Mouse (Mus musculus) brown adipose tissue, adult 24 weeks (tissue): ENCODE data around the gene Apon. TPM values are rescaled to one million over a fixed set of nuclear protein-coding genes. Genes with fewer than 3 reads are reported as not detected.
A peak's percentile ranks its signal among the peaks of the same experiment; 100 is the strongest.

Experiments used
- H3K27ac ChIP-seq: fragments of 200-500 bp; replicated peaks from 2 replicates; pipeline ENCODE4 v1.5.1; 2012; ENCODE audit warnings: low read depth, mild to moderate bottlenecking, low read length
- H3K4me1 ChIP-seq: fragments of 200-500 bp; 2 replicates; pipeline ENCODE4 v1.6.1; 2012; ENCODE audit warnings: low read length, mixed read lengths; ENCODE audit not compliant: control insufficient read depth, insufficient read depth, insufficient read length
- H3K4me3 ChIP-seq: fragments of 200-500 bp; 2 replicates; pipeline ENCODE4 v1.5.1; 2012; ENCODE audit warnings: low read depth, mild to moderate bottlenecking, low read length, moderate library complexity; ENCODE audit not compliant: insufficient read depth
- polyA plus RNA-seq: library from polyadenylated mRNA; stranded (reverse); fragments of >200 nt; gene quantifications from 2 replicates; pipeline ENCODE4 v1.2.4, GENCODE M21; 2012; ENCODE audit not compliant: missing spikeins, insufficient read depth, insufficient read length

Apon gene
- polyA plus RNA-seq, 1 experiment: not detected

DNA sequence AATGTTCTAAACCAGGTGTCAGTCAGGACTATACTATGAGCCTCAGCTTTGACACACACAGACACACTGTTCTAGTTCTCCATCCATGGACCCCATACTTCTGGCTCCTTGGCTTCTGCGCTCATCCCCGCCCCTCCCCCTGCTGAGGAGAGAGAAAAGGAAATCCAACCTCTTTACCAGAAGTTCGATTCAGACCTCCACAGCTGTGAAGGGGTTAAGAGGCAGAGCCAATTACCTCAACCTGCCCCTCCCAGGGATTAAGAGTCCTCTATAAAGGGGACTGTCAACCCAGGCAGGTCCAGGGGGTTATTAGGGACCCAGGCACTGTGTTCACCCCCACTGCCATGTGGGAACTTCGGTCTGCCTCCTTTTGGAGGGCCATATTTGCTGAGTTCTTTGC is 28.4 kb upstream of the Apon start, which contains the start of gene Mip:
TSS of gene Mip (plus strand) at position 301 of the 400 bp plus-strand sequence.
- no peaks in the 10 kb centered on the region for H3K4me1 ChIP-seq
- no peak within 1 kb of the TSS for H3K4me3 ChIP-seq
- no peak within 1 kb of the TSS for H3K27ac ChIP-seq

DNA sequence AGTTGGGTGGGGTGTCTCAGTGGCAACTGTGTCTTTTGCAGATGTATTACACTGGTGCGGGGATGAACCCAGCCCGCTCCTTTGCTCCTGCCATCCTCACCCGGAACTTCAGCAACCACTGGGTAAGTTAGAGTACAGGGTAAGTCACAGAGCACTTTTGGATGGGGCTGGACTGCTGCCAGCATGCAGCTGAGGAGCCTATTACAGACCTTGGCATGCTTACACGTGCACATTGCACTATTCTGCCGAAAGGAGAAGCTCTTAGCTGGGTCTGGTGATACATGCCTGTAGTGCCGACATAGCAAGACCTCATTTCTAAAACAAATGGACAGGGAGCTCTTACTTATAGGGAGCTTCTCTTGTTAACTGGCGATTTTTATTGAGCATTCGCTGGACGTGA is 26.3 kb upstream of the Apon start:
- Histone ChIP-seq H3K27ac (no peak overlapping the region), H3K4me1 (no peaks in the 10 kb centered on the region), H3K4me3 (no peak overlapping the region)

DNA sequence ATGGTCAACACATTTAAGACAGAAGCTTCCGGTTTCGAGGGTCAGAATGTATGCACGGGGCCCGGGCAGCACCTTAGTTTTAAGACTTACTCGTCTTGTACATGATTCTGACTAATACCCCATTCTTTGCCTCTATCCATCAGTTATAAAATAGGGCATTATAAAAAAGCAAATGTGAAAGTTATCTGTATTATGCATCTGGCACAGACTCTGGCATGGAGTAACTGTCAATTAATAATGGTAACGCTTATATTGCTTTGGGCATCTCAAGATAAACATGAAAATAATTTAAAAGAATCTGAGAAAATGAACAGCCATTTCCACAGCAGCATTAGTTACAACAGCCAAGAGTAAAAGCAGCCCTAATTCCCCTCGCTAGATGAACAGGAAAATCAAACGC is 25.9 kb upstream of the Apon start:
- H3K4me3 ChIP-seq: no peak overlapping the region
- H3K27ac ChIP-seq: no peak overlapping the region
- no peaks in the 10 kb centered on the region for H3K4me1 ChIP-seq

DNA sequence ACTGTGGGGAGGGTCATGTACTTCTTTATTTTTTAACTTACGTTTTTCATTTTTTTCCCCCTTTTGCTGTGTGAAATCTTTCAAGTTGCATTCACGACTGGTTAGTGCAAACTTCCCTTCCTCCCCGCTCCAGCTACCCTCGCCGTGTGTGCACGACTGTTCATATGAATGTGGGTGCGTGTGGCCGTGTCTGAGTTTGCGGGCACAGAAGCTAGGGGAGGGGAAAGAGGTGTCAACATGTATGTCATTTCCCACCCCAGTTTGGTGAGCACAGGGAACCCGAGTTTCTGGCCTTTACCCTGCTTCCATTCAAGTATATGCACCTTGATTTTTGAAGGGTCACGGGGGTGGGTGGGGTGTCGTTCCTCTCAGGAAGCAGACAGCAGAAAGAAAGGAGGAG is 23.3 kb upstream of the Apon start:
- H3K27ac ChIP-seq: no peak overlapping the region
- no peaks in the 10 kb centered on the region for H3K4me1 ChIP-seq
- H3K4me3 ChIP-seq: no peak overlapping the region

DNA sequence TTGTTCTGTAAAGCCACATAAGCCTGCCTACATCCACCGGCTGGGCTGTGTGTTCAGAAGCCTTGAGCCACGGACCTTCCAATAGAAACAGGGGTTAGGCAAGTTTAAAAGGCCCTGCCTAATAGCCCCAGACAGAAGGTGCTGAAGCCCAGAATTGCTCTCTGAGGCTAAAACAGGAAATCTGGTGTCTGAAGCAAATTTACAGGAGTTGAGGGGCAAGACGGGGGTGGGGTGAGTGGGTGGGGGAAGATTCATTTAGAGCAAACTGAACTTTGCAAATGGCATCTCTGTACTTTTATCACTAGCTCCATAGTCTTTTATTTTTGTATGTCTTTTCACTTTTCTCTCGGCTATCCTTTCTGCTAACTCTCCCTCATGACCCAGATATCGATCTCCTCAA is 22.8 kb upstream of the Apon start:
- H3K4me1 ChIP-seq: no peaks in the 10 kb centered on the region
- peak overlapping the region; percentile 84; the same call in 1 of the 2 replicates for H3K4me3 ChIP-seq
- no peak overlapping the region for H3K27ac ChIP-seq

DNA sequence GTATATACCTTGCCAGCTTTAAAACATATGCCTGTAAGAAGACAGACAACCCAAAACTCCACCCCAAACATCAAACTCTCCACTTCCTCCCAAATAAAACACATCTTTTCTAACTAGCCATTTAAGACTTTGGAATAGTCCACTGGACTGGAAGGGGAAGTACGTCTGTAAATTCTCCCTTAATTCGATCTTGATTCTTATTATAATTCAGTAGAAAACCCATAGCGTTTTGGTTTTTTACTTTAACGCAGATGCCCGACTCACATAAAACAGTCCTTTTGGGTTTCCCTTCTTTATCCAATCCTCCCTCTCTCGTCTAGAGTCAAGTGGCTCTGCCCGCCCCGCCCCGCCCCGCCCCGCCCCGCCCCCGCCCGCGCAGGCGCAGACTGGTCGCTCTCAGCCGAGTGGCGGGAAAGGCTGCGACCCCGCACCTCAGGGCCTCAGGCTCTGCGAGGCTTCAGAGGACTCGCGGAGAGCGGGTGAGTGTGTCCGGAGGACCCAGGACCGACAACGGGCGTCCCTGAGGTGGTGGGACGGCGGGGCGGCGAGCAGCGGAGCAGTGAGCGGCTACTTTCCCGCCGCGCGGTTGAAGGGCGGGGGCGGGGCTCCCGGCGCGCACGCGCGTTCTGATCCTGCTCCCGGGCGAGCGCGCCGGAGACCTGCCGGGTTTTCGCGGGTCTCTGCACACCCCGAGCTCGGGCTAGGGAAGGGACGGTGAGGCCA is 22.0 kb upstream of the Apon start, which contains the start of gene Timeless:
TSS of gene Timeless (plus strand) at position 369 of the 723 bp plus-strand sequence.
- Histone ChIP-seq H3K4me3 (peak within 1 kb of the TSS; percentile 84), H3K4me1 (no peaks in the 10 kb centered on the region), H3K27ac (peak within 1 kb of the TSS; percentile 82)

DNA sequence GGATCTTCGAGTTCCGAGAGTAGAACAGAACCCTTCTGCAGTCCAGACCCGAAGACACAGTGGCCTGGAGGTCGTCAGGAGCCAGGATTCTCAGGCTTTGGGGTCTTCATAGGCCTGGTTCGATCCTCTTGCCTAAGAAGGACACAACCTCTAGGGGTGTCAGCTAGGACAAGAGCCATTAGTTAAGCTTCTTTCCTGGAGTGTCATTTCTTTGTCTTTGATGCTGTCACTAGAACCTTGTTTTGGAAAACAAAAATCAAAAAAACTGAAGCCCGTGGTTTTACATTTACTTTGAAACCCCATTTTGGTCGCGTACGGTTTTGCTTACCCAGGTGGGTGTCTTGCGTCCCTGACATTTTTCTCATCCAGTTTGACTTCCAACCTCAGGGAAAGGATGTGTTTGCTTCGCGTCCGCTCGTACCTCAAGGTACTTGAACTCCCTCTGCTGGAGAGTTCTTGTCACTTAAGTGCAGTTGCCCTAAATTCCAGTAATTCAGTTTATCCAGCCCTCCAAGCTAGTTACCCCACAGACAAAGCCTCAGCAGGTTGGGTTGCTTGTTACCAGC is 21.4 kb upstream of the Apon start:
- Histone ChIP-seq H3K4me3 (peak overlapping the region; percentile 84), H3K4me1 (no peaks in the 10 kb centered on the region), H3K27ac (peak overlapping the region; percentile 82)

DNA sequence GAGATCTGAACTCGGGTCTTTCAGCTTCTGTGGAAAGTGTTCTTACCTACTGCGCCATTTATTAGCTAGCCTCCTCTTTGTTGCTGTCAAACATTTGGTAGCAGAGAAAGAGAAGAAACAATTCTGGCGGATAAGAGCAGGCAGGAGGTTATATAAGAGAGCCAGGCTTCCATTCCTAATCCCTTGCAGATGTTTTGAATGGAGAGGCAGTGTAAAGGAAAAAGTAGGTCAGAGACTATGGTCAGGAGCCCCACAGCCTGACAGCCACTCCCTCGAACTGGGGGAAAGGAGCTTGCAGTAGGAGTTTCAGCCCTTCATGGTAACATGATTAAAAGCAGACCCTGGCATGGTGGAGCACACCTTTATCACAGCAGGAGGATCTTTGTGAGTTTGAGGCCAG is 17.6 kb upstream of the Apon start:
- no peak overlapping the region for H3K27ac ChIP-seq
- H3K4me1 ChIP-seq: no peaks in the 10 kb centered on the region
- H3K4me3 ChIP-seq: no peak overlapping the region

DNA sequence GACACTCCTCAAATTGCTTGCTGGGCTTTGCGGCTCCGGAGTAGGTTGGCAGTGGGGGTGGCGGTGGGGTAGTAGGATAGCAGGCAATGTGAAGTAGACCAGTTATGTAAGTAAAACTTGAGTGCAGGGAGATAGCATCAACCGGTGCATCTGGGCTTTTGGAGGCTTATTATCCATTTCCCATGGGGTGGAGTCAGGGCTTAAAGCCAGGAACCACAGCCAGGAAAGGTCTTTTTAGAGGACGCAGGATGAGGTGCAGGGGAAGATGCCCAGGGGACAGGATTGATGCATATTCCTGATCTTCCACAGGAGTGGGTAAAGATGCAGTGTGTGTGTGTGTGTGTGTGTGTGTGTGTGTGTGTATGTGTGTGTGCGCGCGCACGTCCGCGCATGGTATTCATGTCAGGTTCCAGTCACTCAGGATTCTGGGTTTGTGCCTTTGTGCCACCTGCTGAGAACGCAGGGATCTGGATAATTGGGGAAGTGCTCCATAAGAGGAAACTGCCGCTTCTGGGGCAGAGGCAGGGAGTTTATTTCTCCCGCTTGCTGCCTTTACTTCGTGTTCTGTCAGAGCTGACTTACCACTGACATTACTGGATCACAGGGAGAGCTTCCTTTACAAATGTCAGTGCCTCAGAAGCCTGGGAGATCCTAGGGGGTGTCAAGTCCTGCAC is 16.0 kb upstream of the Apon start:
- H3K4me1 ChIP-seq: peaks cover 2% of the 10 kb centered on the region; the same call in 1 of the 2 replicates
- H3K4me3 ChIP-seq: 0 out of 2 replicates have a peak overlapping the region, but pooled peaks have one; percentile 0
- peak overlapping the region; percentile 41 for H3K27ac ChIP-seq

DNA sequence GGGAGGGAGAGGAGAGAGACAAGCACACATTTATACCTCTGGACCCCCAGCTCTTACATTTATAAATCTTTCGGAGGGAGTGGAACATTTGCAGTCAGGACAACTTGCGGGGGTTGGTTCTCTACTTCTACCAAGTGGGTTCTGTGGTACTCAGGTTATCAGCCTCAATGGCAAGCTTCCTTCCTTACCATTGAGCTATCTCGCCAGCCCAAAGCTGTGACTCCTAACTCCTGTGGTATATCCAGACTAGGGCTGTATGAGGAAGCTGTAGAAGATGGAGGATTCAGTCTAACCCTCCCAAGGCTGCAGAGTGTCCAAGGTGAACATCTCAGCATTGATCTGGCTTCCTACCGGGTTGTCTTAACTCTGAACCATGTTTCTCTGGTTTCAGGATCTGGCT is 14.8 kb upstream of the Apon start:
- Histone ChIP-seq H3K4me3 (no peak overlapping the region), H3K27ac (no peak overlapping the region), H3K4me1 (peaks cover 10% of the 10 kb centered on the region)

DNA sequence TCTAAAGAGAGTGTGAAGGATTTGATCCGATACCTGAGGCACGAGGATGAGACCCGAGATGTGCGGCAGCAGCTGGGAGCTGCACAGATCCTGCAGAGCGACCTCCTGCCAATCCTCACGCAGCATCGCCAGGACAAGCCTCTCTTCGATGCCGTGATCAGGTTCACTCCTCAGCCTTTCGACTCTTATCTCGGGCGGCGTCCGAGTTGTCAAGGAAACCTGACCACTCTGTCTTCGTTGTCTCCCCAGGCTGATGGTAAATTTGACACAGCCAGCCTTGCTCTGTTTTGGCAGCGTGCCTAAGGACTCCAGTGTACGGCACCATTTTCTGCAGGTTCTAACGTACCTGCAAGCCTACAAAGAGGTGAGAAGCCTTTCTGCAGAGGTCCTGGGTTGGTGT is 13.8 kb upstream of the Apon start:
- H3K4me1 ChIP-seq: peaks cover 11% of the 10 kb centered on the region
- H3K27ac ChIP-seq: no peak overlapping the region
- H3K4me3 ChIP-seq: no peak overlapping the region

DNA sequence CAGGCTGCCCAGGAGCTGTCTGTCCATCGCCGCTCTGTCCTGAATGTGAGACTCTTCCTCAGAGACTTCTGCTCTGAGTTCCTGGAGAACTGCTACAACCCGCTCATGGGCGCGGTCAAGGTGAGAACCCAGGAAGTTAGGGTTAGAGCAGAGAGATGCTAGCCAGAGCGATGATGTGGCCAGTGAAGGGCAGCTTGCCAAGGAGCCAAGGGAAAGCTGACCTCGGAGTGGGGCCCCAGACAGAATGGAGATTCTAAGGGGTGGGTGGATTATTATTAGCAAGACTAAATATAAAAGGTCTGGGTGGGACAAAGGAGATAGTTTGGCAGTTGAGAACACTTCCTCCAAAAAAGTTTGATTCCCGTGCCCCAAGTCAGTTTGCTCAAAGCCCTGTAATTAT is 10.6 kb upstream of the Apon start:
- Histone ChIP-seq H3K4me3 (no peak overlapping the region), H3K27ac (peak overlapping the region; percentile 32; the same call in 1 of the 2 replicates), H3K4me1 (peaks cover 22% of the 10 kb centered on the region)

DNA sequence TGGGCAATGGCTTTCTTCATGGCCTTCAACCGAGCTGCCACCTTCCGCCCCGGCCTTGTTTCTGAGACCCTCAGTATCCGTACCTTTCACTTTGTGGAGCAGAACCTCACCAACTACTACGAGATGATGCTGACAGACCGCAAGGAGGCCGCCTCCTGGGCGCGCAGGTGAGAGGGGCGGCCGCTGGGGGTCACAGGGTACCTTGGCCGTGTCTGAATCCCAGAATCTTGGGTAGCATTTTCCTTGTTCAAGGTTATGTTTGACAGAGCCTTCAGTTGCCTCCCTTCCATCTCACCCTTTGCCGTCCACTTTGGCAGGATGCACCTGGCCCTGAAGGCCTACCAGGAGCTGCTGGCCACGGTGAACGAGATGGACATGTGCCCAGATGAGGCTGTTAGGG is 9.8 kb upstream of the Apon start:
- peaks cover 22% of the 10 kb centered on the region for H3K4me1 ChIP-seq
- H3K4me3 ChIP-seq: no peak overlapping the region
- H3K27ac ChIP-seq: no peak overlapping the region

DNA sequence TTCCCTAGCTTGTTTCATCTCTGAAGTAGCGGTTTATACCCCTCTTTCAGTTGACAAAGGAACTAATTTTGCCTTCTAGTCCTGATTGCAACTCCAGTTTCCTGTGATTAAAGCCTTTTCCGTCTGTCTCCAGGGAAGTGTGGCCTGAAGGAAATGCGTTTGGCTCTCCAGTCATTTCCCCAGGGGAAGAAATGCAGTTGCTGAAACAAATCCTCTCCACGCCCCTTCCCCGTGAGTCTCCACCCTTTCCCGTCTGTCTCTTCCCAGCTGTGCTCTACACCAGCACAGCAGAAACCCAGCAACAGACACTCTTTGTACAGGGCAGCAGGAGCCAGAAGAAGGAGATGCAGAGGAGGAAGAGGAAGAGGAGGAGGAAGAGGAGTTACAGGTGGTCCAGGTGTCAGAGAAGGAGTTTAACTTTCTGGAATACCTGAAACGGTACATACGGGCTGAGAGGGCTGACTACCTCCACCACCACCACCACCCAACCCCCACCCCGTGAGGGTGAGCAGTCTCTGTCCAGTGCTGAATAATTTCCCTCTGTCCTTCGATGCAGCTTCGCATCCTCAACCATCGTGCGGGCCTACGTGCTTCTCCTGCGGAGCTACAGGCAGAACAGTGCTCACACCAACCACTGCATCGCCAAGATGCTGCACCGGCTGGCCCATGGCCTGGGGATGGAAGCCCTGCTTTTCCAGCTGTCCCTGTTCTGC is 6.7 kb upstream of the Apon start:
- Histone ChIP-seq H3K4me1 (peaks cover 24% of the 10 kb centered on the region), H3K4me3 (peak overlapping the region; percentile 71), H3K27ac (peak overlapping the region; percentile 96)

DNA sequence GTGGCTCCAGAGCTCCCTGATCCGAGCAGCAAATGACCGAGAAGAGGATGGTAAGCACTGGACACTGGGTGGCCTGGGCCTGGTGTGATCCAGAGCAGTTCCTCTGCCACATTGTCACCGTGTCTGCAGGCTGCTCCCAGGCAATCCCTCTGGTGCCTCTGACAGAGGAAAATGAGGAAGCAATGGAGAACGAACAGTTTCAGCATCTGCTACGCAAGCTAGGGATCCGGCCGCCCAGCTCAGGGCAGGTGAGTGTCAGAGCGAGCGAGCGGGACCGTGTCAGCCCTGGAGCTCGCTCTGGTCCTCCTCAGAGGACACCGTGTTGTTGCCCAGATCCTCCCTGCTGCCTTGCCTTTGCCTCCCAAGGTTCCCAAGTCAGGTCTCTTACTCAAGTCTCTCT is 3.3 kb upstream of the Apon start:
- Histone ChIP-seq H3K4me3 (no peak overlapping the region), H3K27ac (no peak overlapping the region), H3K4me1 (peaks cover 13% of the 10 kb centered on the region)
